Mouse (Mus musculus) liver, embryonic 14.5 days (tissue): ENCODE measurements at regions not wholly inside any gene's neighbourhood (a gene's known extent, or its start where the extent isn't known, plus 50 kb on each side); places are given as distances from the start of the nearest gene placed in this dataset.

ENCODE experiments used
- ATAC-seq: fragments of 200-750 bp; cut with Nextera tagmentation; 2 replicates; pipeline ENCODE4 v1.8.0; 2017; ENCODE audit warnings: moderate number of reproducible peaks, mild to moderate bottlenecking, moderate library complexity; ENCODE audit not compliant: insufficient read depth
- DNase-seq, 3 experiments: peaks; one replicate each; pipeline ENCODE4 v3.0.0-alpha.2; 2012 to 2013; ENCODE audit warnings: low read depth in 3 of 3, low spot score in 3 of 3
- H3K27ac ChIP-seq: fragments of 300-500 bp; sonication (generic); 2 replicates; pipeline ENCODE4 v1.5.1; 2014; ENCODE audit warnings: moderate library complexity, mild to moderate bottlenecking, control low read depth, inconsistent platforms
- H3K27me3 ChIP-seq: fragments of 300-500 bp; sonication (generic); 2 replicates; pipeline ENCODE4 v1.6.1; 2014; ENCODE audit warnings: mild to moderate bottlenecking, low read length, moderate library complexity; ENCODE audit not compliant: control insufficient read depth, insufficient read depth
- H3K36me3 ChIP-seq: fragments of 300-500 bp; sonication (generic); replicated peaks from 2 replicates; pipeline ENCODE4 v1.6.1; 2014; ENCODE audit warnings: low read depth; ENCODE audit not compliant: control insufficient read depth, insufficient read depth
- H3K4me1 ChIP-seq, 2 experiments: fragments of 200-500 bp in 1 of 2; fragments of 300-500 bp in 1 of 2; sonication (generic) in 1 of 2; replicated peaks; 2 replicates each; pipeline ENCODE4 v1.6.1; 2012 to 2014; ENCODE audit warnings: antibody characterized with exemption in 1 of 2, inconsistent platforms in 1 of 2, low read length in 1 of 2; ENCODE audit not compliant: control insufficient read depth in 2 of 2, insufficient read depth in 2 of 2
- H3K4me2 ChIP-seq: fragments of 300-500 bp; sonication (generic); 2 replicates; pipeline ENCODE4 v1.6.1; 2014; ENCODE audit warnings: low read depth, mild to moderate bottlenecking, control low read depth, moderate library complexity
- H3K4me3 ChIP-seq, 2 experiments: fragments of 200-500 bp in 1 of 2; fragments of 300-500 bp in 1 of 2; sonication (generic) in 1 of 2; 2 replicates each; pipeline ENCODE4 v1.5.1; 2012 to 2014; ENCODE audit warnings: low read depth in 2 of 2, low read length in 2 of 2, mild to moderate bottlenecking in 2 of 2, control low read depth in 1 of 2, inconsistent platforms in 1 of 2, moderate library complexity in 1 of 2; ENCODE audit not compliant: insufficient read depth in 1 of 2
- H3K9ac ChIP-seq: fragments of 300-500 bp; sonication (generic); replicated peaks from 2 replicates; pipeline ENCODE4 v1.6.1; 2014; ENCODE audit warnings: mild to moderate bottlenecking, control low read depth, moderate library complexity
- H3K9me3 ChIP-seq: fragments of 300-500 bp; sonication (generic); 2 replicates; pipeline ENCODE4 v1.6.1; 2016; ENCODE audit warnings: low read length, mixed read lengths; ENCODE audit not compliant: control insufficient read depth
- CTCF ChIP-seq: IDR thresholded peaks from 2 replicates; pipeline ENCODE4 v1.5.1; 2016; ENCODE audit warnings: antibody characterized with exemption, low read depth, control low read depth
- EP300 ChIP-seq: IDR thresholded peaks from 2 replicates; pipeline ENCODE4 v1.6.1; 2016; ENCODE audit warnings: antibody characterized with exemption, low read depth
- WGBS: fragments of 180-500 bp; shearing (Covaris S2); extraction: QIAGEN DNeasy Blood & Tissue Kit; methylation state at CpG from one replicate; pipeline ENCODE4 v1.1.7; 2014; ENCODE audit not compliant: insufficient replicate concordance; 5-methylcytosine and 5-hydroxymethylcytosine counted together

DNA sequence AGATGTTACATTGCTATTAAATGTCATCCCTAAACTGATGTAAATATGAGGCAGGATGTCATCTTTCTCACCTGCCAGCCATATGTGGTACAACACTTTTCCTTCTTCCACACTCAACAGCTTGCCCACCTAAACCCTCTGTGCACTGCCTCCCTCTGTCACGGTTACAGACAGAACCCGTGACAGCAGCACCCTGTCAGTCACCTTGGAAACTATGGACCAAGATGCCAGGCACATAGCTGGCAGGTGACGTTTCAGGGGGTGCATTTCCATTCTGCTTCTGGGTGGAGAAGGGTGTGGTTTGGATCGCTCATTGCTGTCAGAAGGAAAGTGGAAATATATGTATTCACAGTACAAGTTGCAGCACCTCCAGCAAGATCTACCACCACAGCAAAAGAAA lies 100.2 kb upstream of the Npas2 start:
- H3K27me3 ChIP-seq, result no peaks in the 10 kb centered on the region
- H3K4me2 ChIP-seq, result no peak overlapping the region
- no peaks in the 10 kb centered on the region for H3K4me1 ChIP-seq
- no peak for ATAC-seq
- DNase-seq, result no peak
- H3K9ac ChIP-seq, result no peak overlapping the region
- H3K36me3 ChIP-seq, result no peaks in the 10 kb centered on the region
- no peaks in the 10 kb centered on the region for H3K9me3 ChIP-seq
- no peak overlapping the region for H3K27ac ChIP-seq
- 46% methylated on average over 4 of the region's 4 CpGs for WGBS
- H3K4me3 ChIP-seq, result no peak overlapping the region
- TF ChIP-seq CTCF, result no peak
- TF ChIP-seq EP300, result no peak

DNA sequence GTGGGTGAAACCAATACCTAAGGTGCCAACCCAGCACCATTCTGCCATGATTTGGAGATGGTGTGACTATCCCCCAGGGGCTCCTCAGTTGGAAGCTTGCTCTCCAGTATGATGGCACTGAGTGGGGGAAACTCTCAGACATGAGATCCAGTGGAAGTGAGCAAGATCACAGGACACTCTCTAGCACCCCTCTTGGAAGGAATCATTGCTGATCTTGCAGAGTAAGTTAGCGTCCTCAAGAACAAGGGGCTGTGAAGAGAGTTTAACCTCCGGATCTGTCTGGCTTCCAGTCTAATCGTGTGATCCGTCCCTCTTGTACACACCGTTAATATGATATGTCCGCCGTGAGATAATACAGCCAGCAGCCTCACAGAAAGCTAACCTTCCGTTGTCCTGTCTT lies 99.5 kb upstream of the Npas2 start:
- no peak for ATAC-seq

DNA sequence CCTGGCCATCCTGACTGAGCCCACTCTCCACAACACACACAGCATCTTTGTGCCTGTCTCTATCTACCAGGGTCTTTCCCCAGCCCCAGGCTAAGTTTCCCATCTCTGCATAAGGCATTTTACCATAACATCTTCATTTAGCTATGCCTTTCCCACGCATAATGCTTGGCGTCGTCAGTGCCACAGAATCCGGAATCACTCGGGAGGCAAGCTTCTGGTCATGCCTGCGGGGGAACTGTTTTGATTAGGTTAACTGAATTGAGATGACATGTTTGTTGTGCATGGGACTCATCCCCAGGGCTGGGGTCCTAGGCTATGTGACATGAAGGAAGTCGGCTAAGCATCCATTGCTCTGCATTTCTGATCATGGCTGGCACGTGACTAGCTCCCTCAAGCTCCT lies 97.6 kb upstream of the Npas2 start:
- Histone ChIP-seq H3K9me3 (no peaks in the 10 kb centered on the region), H3K36me3 (no peaks in the 10 kb centered on the region), H3K4me2 (no peak overlapping the region), H3K27me3 (no peaks in the 10 kb centered on the region), H3K27ac (no peak overlapping the region), H3K9ac (no peak overlapping the region), H3K4me3 (no peak overlapping the region), H3K4me1 (no peaks in the 10 kb centered on the region)
- no peak for DNase-seq
- 74% methylated on average over 8 of the region's 8 CpGs for WGBS
- no peak for ATAC-seq
- TF ChIP-seq CTCF (no peak), EP300 (no peak)

More for the DNA sequence above, 99.5 kb upstream of the Npas2 start:
- Histone ChIP-seq H3K4me2 (no peak overlapping the region), H3K36me3 (no peaks in the 10 kb centered on the region), H3K27ac (no peak overlapping the region), H3K9me3 (no peaks in the 10 kb centered on the region), H3K9ac (no peak overlapping the region), H3K27me3 (no peaks in the 10 kb centered on the region), H3K4me3 (no peak overlapping the region), H3K4me1 (no peaks in the 10 kb centered on the region)
- WGBS, result 74% methylated on average over 8 of the region's 8 CpGs
- TF ChIP-seq EP300 (no peak), CTCF (no peak)
- no peak for DNase-seq

DNA sequence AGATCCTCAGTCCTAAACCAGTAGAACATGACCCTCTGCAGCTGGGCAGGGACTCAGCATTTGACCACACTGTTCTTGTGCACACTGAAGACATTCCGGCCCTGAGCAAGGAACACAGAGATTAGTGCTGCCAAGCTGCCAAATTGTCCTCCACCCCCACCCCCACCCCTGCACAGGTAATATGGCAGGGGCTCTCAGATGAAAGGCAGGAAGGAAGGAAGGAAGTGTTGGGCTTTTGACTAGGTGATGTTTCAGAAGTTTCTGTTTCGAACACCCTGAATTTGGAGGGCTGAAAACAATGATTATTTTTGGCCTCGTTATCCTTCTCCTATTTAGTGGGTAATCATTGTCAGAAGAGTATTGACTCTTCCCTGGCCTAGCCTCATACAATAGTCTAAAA lies 96.8 kb upstream of the Npas2 start:
- no peaks in the 10 kb centered on the region for H3K27me3 ChIP-seq
- no peaks in the 10 kb centered on the region for H3K4me1 ChIP-seq
- no peak overlapping the region for H3K9ac ChIP-seq
- ATAC-seq (no peak), DNase-seq (no peak)
- H3K36me3 ChIP-seq, result no peaks in the 10 kb centered on the region
- H3K4me3 ChIP-seq, result no peak overlapping the region
- no peak overlapping the region for H3K27ac ChIP-seq
- H3K4me2 ChIP-seq, result no peak overlapping the region
- TF ChIP-seq EP300, result no peak
- TF ChIP-seq CTCF, result no peak
- no peaks in the 10 kb centered on the region for H3K9me3 ChIP-seq
- WGBS, result 52% methylated on average over 3 of the region's 3 CpGs

DNA sequence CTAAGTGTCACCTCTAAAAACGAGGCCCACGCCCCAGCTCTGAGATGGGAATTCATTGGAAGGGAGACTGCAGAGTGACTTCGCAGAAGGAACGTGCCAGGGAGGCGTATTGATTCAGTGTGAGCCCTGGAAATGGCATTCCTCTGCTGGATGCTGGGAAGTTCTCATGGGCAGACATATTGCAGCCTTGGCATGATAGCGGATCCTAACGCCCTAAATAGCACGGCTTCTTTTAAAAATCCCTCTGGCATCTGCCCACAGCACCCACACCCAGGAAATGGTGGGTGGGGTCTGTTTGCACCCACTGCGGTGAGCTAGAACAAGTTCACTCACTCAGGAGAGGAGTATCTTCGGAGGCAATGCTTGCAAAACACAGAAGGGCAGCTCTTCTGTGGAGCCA lies 96.0 kb upstream of the Npas2 start:
- Histone ChIP-seq H3K9me3 (no peaks in the 10 kb centered on the region), H3K4me1 (no peaks in the 10 kb centered on the region), H3K36me3 (no peaks in the 10 kb centered on the region), H3K4me2 (no peak overlapping the region), H3K9ac (no peak overlapping the region), H3K27me3 (no peaks in the 10 kb centered on the region), H3K4me3 (no peak overlapping the region), H3K27ac (no peak overlapping the region)
- no peak for ATAC-seq
- 63% methylated on average over 10 of the region's 10 CpGs for WGBS
- no peak for DNase-seq
- no peak for TF ChIP-seq CTCF
- TF ChIP-seq EP300, result no peak
